Mouse (Mus musculus): ENCODE results near the gene Mapk3. TPM values are rescaled to one million over a fixed set of nuclear protein-coding genes. Genes with fewer than 3 reads are reported as not detected.
"Not testable (repeated sequence)": the region's sequence is repeated elsewhere in the genome, so short reads cannot be mapped to it uniquely, and the experiment has no call there.

The Mapk3 gene
- total RNA-seq, 2 experiments from 2014 or later, result 196 to 202 TPM

DNA sequence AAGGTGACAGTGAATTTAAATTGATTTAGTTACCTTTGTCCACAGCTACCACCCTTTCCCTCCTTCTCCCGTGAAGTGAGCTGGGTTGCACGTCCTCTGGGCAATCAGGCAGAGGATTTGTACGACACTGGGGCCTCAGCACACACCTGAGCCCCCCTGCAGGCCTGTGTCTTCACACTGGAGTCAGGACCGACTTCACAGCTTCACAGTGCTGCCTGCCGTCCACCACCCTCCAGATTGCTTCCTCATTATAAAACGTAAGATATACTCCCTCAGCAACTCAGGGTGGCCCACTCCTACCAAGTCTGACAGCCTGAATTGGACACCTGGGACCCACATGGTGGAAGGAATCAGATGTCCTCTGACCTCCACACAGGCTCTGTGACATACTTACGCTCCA lies 862 bp upstream of the Mapk3 start:
- intact Hi-C loops (cut with DNase I), result loop anchor here (5.0 kb wide), 1 partner anchor 56 kb away; no protein-coding TSS in a partner anchor

DNA sequence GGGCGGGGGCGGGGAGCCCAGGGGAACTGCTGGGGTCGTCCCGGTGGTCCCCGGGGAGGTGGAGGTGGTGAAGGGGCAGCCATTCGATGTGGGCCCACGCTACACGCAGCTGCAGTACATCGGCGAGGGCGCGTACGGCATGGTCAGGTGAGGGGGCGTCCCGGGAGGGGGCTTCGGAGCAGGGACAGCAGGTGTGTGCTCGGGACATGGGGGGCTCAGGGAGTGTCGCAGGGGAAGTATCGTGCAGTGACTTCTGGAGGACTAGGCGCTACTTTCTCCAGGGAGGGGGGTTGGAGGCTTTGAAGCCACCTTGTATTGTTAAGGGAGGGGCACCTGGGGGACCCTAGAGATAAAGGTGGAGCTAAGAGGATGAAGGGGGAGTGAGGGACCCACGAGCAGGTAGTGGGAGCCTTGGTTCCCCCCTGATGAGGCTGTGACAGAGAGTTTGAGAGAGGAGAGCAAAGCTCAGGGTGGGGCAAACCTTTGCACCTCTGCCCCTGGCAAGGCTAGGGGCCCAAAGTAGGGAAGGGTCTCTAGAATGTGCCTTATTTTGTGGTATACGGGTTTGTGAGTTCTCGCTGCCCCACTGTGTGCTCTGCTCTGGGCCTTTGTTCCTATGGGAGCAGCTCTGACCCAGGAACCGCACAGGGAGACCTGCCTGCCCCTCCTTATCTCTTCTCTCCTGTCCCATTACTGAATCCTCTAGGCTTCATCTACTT lies 430 bp downstream of the Mapk3 start:
- intact Hi-C loops (cut with DNase I), result loop anchor here (5.0 kb wide), 1 partner anchor 58 kb away; no protein-coding TSS in a partner anchor
- no peak for DNase-seq

More for the DNA sequence above, 862 bp upstream of the Mapk3 start:
- no peak for DNase-seq

DNA sequence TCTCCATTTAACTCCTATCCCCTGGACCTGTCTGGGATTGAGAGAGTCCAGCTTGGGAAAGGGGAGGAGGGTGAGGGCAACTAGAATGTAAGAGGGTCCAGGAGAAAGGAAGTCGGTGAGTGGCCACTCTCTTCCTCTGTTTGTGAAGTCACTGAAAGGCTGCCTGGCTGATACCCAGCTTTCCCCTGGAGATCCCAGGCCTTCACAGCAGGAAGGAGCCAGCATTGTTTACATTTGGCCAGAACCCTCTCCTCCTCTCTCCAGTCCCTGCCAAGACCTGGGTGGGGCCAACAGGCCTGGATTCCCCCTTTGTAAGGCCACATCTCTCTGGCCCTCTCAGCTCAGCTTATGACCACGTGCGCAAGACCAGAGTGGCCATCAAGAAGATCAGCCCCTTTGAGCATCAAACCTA lies 996 bp downstream of the Mapk3 start:
- peak; percentile 79 for DNase-seq

DNA sequence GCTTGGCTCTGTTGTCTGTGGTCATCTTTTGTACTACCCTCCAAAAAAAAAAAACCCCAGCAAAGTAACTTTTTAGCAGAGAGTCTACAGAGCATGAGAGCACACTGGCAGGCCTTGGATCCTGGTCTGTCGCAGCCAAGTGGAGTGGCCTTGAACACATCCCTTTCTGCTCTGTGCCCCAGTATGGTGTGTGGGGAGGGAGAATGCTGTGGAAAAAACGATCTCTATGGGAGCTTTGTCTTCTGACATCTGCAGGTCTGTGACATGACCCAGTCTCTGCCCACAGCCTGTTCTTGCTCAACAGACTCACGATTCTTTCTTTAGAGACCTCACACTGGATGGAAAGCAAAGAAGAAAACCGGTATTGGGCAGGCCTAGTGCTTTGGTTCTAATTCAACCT lies 1.6 kb downstream of the Mapk3 start:
- no peak for DNase-seq
- intact Hi-C loops (cut with DNase I), result no loop called here

More for the DNA sequence above, 996 bp downstream of the Mapk3 start:
- intact Hi-C loops (cut with DNase I), result no loop called here

DNA sequence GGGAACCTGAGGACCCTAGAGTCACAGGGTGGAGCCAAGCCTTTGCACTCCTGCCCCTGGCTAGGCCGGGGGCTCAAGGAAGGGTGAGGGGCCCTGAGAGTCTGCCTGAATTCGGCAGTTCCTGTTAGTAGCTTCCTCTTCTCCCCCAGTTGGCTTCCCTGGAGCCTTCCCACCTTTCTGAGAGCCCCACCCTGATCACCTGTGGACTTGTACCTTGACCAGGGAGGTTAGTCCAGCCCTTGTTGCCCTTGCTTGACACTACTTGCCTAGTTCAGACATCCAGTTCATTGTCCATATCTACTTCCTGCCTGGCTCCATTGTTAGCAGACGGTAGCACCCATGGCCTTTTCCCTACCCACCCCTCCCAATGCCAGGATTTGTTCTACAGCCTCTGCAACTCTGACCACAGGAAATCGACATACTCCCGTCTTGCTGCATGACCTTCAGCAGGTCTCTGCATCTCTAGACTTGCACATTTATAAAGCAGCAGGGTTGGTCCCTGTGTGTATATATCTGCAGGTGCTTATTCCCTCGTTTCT lies 2.2 kb downstream of the Mapk3 start:
- no peak for DNase-seq
- intact Hi-C loops (cut with DNase I), result no loop called here

DNA sequence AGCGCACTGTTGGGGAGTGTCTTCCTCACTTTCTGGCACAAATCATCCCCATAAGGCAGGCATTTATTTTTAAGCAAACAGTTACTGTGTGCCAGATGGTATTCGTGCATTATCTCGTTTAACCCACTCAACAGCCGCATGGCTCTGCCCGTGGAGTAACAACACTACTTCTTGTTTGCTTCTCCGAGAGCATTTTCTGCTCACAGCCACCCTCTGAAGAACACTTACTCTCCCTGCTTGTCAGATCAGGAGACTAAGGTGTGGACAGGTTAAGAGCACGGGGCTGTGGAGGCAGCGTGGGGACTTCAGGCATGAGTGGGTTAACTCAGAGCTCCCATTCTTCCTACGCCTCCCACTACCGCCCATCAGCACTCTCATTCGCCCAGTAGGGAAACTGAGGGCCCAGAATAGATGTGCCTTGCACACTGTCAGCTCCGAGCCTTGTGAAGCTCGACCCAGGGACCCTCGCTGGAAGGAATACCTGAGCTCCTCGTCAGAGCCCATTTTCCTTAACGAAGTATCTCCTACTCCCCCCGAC lies 3.1 kb downstream of the Mapk3 start:
- no peak for DNase-seq
- intact Hi-C loops (cut with DNase I), result no loop called here

DNA sequence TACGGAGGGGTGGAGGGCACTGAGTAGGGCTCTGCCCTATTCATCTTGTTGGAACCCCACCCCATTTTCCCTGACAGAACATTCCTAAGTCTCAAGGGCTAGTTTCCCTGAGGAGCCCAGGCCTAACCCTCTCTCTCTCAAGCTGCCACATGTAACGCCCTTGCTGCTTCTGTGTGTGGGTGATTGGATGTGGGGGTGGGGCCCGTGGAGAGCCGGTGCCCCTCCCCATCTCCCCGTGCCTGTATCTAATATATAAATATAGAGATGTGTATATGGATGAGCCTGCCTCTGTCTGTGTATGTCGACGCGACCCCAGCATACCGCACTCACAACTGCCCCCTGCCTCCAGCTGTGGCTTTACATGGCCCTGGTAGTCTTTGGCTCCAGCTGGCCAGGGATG lies 6.1 kb downstream of the Mapk3 start:
- DNase-seq, result no peak
- intact Hi-C loops (cut with DNase I), result no loop called here

DNA sequence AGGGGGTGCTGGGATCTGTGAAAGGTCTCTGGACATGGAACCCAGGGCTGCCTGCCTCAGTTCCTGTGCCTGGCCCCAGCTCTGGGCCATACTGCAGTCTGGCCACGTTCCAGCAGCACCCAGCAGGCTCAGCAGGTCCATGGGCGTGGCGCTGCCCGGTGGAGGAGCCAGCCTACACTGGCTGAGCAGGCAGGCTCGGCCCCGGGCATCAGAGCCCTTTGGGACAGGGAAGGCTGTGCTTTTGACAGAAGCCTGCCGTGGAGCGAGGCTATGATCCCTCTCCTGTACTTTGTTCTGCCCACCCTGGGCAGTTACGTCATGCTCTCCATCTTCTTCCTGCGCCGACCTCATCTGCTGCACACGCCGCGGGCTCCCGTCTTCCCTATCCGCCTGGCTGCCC lies 6.8 kb downstream of the Mapk3 start, which contains the start of gene Gdpd3:
Gene Gdpd3 (plus strand): TSS at position 134 of the 400 bp plus-strand sequence.
- DNase-seq, result no peak
- intact Hi-C loops (cut with DNase I), result no loop called here

DNA sequence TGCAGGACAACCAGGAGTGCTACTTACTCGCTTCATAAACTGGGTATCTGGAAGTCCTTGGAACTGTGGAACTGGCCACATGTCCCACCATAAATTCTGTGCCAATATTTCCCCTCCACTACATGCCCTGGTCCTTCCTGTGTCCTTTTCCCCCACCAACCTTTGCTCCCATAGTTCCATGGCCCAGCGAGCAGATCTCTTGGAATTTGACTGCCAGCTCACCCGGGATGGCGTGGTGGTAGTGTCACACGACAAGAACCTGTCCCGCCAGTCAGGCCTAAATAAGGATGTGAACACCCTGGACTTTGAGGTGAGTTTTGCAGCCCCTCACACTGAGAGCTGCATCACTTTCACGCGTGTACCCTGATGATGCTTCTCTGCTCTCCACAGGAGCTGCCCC lies 7.6 kb downstream of the Mapk3 start:
- intact Hi-C loops (cut with DNase I), result no loop called here
- no peak for DNase-seq

DNA sequence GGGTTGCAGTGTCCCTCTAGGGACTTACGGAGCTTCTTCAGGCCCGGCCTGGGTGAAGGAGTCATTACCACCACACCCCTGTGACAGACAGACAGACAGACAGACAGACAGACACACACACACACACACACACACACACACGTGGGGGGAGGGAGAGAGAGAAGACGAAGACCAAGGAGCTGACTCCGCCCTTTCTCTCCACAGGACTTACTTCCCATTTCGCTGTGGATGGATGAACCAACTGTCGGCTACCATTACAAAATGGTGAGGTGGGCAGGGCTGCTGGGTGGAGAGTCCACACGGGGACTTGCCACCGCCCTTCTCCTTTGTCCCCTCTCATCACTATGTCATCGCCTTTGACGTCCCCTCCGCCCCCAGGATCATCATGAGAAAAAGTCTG lies 11.4 kb downstream of the Mapk3 start:
- DNase-seq, result no peak
- intact Hi-C loops (cut with DNase I), result no loop called here

DNA sequence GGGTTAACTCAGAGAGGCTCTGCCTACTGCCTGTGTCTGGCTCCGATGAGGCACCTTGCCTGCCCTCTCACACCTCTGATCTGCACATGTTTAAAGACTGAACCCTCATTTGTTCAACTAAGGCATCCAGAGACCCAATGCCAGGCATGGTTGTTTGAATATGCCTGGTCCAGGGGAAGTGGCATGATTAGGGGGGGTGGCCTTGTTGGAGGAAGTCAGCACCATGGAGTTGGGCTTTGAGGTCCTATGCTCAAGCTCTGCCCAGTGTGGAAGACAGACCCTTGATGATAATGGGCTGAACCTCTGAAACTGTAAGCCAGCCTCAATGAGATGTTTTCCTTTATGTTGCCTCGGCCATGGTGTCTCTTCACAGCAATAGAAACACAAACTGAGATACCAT lies 13.9 kb downstream of the Mapk3 start:
- intact Hi-C loops (cut with DNase I), result no loop called here
- DNase-seq, result no peak

DNA sequence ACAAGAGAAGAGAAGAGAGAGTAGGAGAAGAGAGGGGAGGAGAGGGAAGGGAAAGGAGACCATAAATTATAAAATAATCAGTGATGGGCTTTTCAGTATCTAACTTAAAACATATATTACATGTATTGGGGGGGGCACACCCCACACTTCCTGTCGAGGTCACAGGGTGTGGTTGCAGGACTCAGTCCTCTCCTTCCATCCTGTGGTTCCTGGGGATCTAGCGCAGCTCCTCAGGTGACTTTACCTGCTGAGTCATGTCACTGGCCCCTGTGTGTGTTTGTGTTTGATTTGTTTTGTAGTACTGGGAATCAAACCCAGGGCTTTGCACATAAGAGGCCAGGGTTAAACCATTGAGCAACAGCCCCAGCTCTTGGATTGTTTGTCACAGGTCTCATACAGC lies 15.1 kb downstream of the Mapk3 start:
- intact Hi-C loops (cut with DNase I), result no loop called here
- no peak for DNase-seq

DNA sequence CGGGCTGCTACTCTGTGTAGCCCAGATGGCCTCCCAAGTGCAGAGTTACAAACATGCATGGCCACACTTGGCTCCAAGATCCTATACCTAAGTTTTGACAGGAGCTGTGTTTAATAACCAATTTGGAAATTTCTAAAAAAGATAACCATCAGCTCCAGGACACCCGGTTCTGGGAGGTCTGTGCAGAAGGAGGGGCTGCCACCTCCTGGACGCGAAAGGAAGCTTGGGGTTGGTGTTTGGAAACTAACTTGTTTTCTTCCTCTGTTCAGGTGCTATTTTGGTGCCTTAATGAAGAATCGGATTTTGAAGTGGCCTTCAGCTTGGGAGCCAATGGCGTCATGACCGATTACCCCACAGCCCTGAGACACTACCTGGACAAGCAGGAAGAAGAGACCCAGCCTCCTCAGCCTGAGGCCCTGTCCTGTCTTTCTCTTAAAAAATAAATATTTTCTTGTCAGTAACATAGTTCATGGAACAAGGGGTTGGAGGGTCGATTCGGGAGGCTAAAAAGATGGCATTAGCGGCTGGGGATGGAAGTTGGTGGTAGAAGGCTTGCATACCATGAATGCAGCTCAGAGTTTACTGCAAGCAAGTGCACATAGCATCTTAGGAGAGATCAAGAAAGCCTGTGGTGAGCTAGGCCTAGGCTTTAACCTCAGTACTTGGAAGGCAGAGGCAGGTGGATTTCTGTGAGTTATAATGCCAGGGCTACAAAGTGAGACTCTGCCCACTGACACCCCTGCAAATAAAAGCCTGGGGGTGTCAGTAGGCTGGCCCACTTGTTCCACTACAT lies 16.0 kb downstream of the Mapk3 start:
- intact Hi-C loops (cut with DNase I), result no loop called here
- DNase-seq, result no peak

DNA sequence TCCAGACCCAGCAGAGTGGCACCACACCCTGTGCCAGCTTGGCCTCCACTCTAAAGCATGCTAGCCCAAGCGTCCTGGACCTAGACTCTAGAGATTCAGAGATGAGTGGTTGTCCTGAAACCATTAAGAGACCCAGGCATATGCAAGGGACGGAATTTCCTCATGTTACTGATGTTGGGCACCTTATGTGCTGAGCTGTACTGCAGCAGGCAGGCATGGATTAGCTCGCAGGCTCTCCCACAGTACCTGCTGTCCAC lies 16.5 kb downstream of the Mapk3 start:
- intact Hi-C loops (cut with DNase I), result no loop called here
- no peak for DNase-seq

DNA sequence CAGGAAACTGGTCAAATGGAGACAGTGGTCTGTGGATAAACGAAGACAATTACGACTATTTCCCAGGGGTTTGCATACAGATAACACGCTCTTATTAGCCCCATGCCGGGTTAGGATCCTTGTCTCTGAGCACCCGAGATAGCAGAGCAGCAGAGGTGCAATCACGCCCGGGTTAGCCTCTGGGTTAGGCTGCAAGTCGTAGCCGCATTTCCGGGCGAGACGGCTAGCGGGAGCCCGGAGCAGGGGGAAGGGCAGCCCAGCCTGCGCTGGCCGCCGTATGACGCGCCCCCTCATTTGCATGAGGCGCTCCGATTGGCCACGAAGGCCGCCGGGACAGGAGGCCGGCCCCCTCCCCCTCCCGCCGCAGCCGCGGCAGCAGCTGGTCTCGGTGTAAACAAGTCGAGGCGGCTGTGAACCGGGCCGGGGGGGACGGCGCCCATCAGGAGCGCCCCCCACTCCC lies 17.2 kb downstream of the Mapk3 start, which contains the start of gene Ypel3:
Gene Ypel3 (plus strand): TSS at position 358 of the 460 bp plus-strand sequence.
- intact Hi-C loops (cut with DNase I), result no loop called here
- DNase-seq, result peak; percentile 96

DNA sequence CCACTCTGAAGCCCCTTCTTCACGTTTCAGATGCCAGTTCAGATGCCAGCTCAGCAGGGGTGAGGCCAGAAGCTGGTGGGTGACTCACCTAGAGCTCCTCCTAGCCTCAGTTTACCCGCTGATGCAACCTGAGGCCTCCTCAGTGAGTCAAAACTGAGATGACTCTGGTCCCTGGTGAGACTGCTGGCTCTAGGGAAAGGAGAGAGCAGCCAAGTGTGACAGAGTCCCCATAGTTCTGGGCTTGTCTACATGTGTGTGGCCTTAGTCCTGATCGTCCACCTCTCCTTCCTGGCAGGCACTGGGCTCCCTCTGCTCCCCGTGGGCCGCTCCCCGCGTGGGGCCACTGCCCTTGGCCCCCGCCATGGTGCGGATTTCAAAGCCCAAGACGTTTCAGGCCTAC lies 18.1 kb downstream of the Mapk3 start:
- DNase-seq, result peak; percentile 31
- intact Hi-C loops (cut with DNase I), result no loop called here

DNA sequence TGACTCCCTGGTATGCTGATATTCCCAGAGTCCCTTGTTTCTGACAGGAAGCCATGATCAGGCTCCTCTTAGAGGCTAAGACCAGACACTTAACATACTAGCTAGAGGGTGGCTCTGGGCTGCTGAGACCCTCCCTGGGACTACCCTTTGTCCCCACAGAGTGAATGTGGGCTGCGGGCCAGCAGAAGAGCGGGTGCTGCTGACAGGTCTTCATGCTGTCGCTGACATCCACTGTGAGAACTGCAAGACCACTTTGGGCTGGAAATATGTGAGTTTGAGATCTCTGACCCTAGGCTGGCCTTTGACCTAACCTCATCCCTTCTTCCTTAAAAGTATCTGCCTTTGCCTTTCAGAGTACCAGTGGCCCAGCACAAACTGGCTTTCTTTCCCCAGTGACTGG lies 18.7 kb downstream of the Mapk3 start:
- DNase-seq, result no peak
- intact Hi-C loops (cut with DNase I), result no loop called here

DNA sequence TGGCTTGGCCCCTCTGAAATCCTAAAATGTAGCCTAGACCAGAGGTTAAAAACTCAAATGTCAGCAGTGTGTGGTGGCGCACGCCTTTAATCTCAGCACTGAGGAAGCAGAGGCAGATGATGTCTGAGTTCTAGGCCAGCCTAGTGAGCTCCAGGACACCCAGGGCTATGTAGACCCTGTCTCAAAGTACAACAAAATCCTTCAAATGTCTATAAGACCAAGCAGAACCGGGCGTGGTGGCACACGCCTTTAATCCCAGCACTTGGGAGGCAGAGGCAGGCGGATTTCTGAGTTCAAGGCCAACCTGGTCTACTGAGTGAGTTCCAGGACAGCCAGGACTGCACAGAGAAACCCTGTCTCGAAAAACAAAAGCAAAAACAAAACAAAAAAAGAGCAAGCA lies 19.7 kb downstream of the Mapk3 start:
- intact Hi-C loops (cut with DNase I); DNase-seq: not testable (repeated sequence)

DNA sequence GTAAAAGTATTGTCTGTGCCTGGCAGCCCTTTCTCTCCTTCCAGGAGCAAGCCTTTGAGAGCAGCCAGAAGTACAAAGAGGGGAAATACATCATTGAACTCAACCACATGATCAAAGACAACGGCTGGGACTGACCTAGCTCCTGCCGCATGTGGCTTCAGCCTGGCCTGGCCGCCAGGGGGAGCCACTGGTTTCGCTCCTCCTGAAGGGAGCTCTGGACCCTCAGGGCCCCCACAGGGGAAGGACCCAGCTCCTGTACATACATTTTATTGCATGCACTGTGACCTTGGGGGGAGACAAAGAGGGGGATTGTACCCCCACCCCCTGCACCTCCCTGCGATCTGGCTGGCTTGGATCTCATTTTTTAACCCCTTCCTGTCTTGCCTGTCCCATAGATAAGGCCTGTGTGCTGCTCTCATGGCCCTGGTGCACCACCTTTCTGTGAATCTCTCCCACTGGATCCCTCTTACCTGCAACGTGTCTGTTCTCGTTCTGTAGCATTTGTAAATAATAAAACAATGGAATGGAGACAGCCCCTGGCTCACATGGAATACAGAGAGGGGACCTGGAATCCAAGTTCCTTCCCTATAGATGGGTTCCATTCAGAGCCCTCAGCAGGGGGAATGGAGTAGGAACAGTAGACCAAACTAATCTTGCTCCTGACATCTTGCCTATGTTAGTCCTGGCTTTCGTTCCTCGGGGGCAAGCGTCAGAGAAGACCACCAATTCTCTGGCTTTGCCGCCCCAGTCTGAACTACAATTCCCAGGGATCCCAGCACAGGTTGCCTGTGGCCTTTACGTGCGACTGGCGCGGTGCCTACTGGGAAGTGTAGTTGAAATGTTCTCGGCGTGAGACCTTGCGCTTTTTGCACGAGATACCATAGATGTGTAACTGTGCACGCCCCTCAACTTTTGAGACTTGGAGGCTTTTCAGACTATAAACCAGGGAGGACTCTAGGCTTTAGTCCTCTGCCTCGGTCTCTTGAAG lies 20.9 kb downstream of the Mapk3 start:
- intact Hi-C loops (cut with DNase I), result no loop called here
- peak; percentile 93 for DNase-seq

DNA sequence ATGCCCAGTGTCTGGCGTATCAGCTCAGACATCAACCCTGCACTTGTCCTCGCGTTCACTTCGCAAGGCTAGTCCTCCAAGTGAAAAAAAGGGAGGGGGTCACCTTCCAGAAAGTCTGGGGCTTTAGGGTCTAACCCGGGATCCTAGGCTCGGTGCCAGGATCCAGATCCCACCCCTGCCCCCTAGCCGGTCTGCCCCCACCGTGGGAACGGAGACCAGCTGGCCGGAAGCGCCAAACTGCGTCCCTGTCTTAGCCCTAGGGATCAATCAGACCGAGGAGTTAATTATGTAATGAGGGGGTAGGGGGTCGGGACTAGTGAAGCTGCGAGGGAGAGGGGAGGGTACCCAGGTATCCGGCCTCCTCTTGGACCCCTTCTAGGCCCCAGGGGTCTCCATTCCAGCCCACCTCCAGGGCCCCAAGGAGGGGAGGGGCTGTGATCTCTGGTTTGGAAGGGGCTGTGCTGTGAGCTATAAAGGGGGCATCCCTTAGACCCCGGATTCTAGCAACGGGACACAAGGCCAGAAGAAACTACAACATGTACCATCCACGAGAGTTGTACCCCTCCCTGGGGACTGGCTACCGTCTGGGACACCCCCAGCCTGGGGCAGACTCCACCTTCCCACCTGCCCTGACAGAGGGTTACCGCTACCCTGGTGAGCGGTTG lies 21.7 kb downstream of the Mapk3 start, which contains the start of gene Tbx6:
Gene Tbx6 (plus strand): TSS at position 513 of the 665 bp plus-strand sequence.
- peak; percentile 58 for DNase-seq
- intact Hi-C loops (cut with DNase I), result no loop called here

All from left cerebral cortex, postnatal 4 days (tissue).